Mouse (Mus musculus) cerebellum, postnatal 4 days (tissue): ENCODE data around the gene Supv3l1.

Experiments
- DNase-seq, 2 experiments: peaks; one replicate each; pipeline ENCODE4 v3.0.0; 2022; ENCODE audit warnings: low spot score in 2 of 2, mixed read lengths in 1 of 2

Supv3l1 gene

DNA sequence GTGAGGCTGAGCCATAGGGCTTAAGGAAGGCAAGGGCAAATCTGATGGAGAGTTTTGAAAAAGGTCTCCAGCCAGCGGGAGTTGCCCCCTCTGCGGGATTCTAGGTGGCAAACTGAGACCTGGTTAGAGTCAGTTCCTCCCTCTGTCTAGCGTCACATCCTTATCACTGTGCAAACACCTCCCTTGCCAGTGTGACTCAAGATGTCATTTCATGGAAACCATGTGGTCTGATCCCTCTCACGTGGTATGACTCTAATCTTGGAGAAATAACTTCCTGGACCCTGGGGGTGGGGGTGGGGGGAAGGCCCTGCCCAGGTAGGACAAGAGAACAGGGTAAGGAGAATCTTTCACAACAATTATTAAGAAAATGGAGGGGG, 35.9 kb downstream of the Supv3l1 start:
- no peak for DNase-seq

- DNase-seq = no peak
These were observed 36.5 kb downstream of the Supv3l1 start for GRCm38 (mm10) chr10:62412906-62413605.

DNA sequence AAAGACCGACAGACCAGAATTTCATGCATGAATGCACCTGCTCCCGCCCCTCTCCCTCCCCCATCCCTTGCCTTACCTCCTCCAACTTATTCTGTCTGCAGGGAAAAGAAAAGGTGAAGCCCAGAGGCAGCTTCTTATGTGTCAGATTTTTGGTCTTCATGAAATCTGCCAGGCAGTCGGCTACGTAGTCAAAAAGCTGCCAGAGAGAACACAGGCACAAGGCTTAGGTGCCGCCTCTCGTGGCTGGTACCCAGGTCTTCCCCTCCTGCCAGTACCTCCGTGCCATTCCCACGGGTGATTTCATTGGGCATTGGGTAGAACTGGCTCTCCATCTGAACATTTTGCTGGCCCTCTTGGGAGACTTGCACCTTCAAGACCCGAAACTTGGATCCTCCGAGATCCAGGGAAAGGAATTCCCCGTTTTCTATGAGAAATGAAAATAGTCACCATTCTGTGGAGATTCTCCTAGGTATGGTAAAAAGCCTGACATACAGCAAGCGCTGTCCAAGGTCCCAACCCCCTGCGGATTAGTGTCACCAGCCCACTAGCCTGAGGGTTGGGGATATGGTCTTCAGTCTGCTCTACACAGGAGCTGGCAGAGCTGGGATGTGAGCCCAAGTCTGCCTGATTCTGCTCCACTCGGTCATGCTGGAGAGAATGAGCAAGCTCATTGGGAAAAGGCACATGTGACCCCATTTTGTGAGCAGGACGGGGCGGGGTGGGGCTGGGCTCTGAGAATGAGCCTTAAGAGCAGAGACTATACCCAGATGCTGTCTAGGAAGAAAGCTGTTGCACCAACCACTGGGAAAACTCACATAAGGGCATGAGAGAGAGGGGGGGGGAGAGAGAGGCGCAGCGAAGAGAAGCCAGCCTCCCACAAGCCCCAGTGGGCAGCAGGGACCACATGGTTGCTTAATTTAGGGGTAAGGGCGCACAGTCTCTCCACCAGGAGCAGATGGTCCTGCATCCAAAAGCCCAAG, 37.8 kb downstream of the Supv3l1 start:
- DNase-seq = no peak

DNA sequence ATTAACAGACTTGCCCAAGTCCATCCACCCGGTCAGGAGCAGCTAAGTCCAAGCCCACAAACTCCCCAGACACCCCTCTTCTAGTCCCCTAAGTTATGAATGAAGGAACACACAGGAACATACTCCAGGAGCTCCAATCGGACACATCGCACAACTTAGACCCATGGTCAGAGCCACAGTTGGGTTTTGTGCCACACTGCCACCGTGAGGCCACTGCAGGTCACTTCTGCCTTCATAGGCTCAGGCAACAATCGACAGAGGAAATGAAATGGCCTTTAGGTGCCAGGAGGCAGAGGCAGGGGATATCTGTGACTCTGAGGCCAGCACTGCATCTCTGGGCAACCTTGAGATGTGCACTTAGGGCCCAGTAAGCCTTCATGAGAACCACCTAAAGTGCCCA, 38.6 kb downstream of the Supv3l1 start:
- DNase-seq = peak; percentile 49 to 74

DNA sequence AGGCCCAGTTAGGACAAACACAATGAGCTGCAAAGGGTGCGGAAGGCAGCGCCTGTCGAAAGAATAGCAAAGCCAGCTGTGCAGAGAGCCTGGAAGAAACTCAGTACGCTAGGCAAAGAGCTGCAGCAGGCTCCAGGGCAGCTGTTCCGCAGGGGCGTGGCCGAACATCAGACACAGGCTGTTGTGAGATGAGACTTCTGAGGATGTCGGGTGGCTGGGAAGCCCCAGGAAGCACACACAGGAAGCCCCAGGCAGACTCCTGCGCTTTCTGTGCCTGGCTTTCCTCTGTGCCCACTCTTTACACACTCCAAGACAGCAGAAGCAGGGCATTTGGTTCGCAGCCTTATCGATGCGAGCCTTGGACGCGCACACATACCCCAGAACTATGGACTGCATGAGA, 44.6 kb downstream of the Supv3l1 start:
- DNase-seq = no peak

- DNase-seq = peak in 1 of 2 experiments; percentile 39
These were observed 47.9 kb downstream of the Supv3l1 start for GRCm38 (mm10) chr10:62401641-62402111.

- no peak for DNase-seq
These were observed 66.5 kb downstream of the Supv3l1 start for GRCm38 (mm10) chr10:62383011-62383410.

DNA sequence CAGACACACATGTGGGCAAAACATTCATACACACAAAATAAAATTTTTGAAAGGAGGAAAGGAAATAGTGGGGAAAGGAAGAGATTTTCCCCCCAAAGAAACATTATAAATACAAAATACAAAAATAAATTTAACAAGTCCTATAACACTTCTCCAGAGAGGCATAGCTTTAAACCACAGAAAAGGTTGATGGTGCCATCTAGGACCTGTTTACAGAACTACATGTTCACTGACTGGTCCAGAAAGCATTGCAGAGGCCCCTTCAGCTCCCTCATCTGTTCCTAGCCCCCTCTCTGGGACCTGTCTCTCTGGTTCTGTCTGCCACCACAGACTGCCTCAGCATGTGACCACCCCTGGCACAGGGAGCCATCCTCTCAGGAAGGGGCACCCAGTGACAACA, 68.6 kb downstream of the Supv3l1 start:
- DNase-seq = no peak

GRCm38 (mm10) chr10:62379808-62380207, 69.7 kb downstream of the Supv3l1 start, which contains the start of gene Hk1:
Gene Hk1, minus strand, starts transcription at chr10:62379908.
- DNase-seq = no peak
